Mouse (Mus musculus): Measurements from ENCODE around the gene Rps4x.
"Not testable (repeated sequence)": the region's sequence is repeated elsewhere in the genome, so short reads cannot be mapped to it uniquely, and the experiment has no call there.

Rps4x gene

GRCm38 (mm10) chrX:102188712-102189497 is at the start of gene Rps4x:
Gene Rps4x (minus strand): TSS chrX:102189394.
- peak; percentile 64 for DNase-seq

GRCm38 (mm10) chrX:102219126-102219525 is 29.9 kb upstream of the Rps4x start:
- DNase-seq: no peak

- not testable (repeated sequence) for DNase-seq
Observed at GRCm38 (mm10) chrX:102215356-102215755, 26.2 kb upstream of the Rps4x start.

GRCm38 (mm10) chrX:102190840-102191239 is 1.6 kb upstream of the Rps4x start:
- DNase-seq: no peak

- no peak for DNase-seq
Observed at GRCm38 (mm10) chrX:102189581-102189980, 387 bp upstream of the Rps4x start.

GRCm38 (mm10) chrX:102187023-102187699 is 2.0 kb downstream of the Rps4x start:
- DNase-seq: no peak

- no peak for DNase-seq
Observed at GRCm38 (mm10) chrX:102182575-102182974, 6.6 kb downstream of the Rps4x start.

- no peak for DNase-seq
Observed at GRCm38 (mm10) chrX:102175538-102176287, 13.5 kb downstream of the Rps4x start.

GRCm38 (mm10) chrX:102170900-102171299 is 18.3 kb downstream of the Rps4x start:
- no peak for DNase-seq

GRCm38 (mm10) chrX:102170135-102170534 is 19.1 kb downstream of the Rps4x start:
- DNase-seq: no peak

- DNase-seq: no peak
Observed at GRCm38 (mm10) chrX:102169724-102170123, 19.5 kb downstream of the Rps4x start.

- no peak for DNase-seq
Observed at GRCm38 (mm10) chrX:102166986-102167385, 22.2 kb downstream of the Rps4x start.

GRCm38 (mm10) chrX:102166521-102166920 is 22.7 kb downstream of the Rps4x start:
- peak; percentile 58 for DNase-seq

- DNase-seq: no peak
Observed at GRCm38 (mm10) chrX:102163529-102163928, 25.7 kb downstream of the Rps4x start.

GRCm38 (mm10) chrX:102163096-102163495 is 26.1 kb downstream of the Rps4x start:
- no peak for DNase-seq

GRCm38 (mm10) chrX:102160528-102160927 is 28.7 kb downstream of the Rps4x start:
- DNase-seq: no peak

- no peak for DNase-seq
Observed at GRCm38 (mm10) chrX:102159778-102160177, 29.4 kb downstream of the Rps4x start.

GRCm38 (mm10) chrX:102157423-102157791 is 31.8 kb downstream of the Rps4x start:
- no peak for DNase-seq

- DNase-seq: peak; percentile 90
Observed at GRCm38 (mm10) chrX:102156618-102157422, 32.4 kb downstream of the Rps4x start, which contains the start of gene Ercc6l. Gene Ercc6l (minus strand): TSS chrX:102157091.

- no peak for DNase-seq
Observed at GRCm38 (mm10) chrX:102141157-102141556, 48.0 kb downstream of the Rps4x start.
